Mouse (Mus musculus): ENCODE measurements around the gene Hif1an. TPM values are rescaled to one million over a fixed set of nuclear protein-coding genes. Genes with fewer than 3 reads are reported as not detected.

Hif1an gene
- total and polyA plus RNA-seq, 3 experiments, result 8.3 to 29.2 (median 12.9) TPM

- Histone ChIP-seq H3K9ac (ENCODE audit: insufficient read depth, low read depth) (no peak overlapping the region), H3K79me2 (replicated peaks; ENCODE audit: control insufficient read depth, extremely low read depth, insufficient read depth, poor library complexity, severe bottlenecking) (peaks cover 30% of the 10 kb centered on the region), H3K27ac (ENCODE audit: insufficient read depth, low read depth) (no peak overlapping the region), H3K9me3 (replicated peaks; ENCODE audit: low read length) (no peaks in the 10 kb centered on the region), H3K4me3 (replicated peaks in 1 of 3; ENCODE audit: low read depth in 2 of 3, low read length in 2 of 3, poor library complexity in 1 of 3) (no peak overlapping the region), H3K27me3 (replicated peaks) (no peaks in the 10 kb centered on the region), H3K4me1 (ENCODE audit: control insufficient read depth in 1 of 2, insufficient read depth in 2 of 2) (peaks cover 4 to 22% of the 10 kb centered on the region in 2 experiments; a peak in 3 of 4 replicates), H3K4me2 (ENCODE audit: insufficient read depth, low read depth, poor library complexity, severe bottlenecking) (peak overlapping the region; percentile 59), H3K36me3 (replicated peaks in 1 of 2; ENCODE audit: control insufficient read depth in 1 of 2, insufficient read depth in 1 of 2, low read length in 1 of 2) (peaks cover 46 to 52% of the 10 kb centered on the region in 2 experiments)
- no peak for DNase-seq (ENCODE audit: extremely low read depth)
- no peak for TF ChIP-seq MYC (IDR thresholded peaks at IDR 0.05; ENCODE audit: low read depth, low read length)
- no peak for TF ChIP-seq EP300 (IDR thresholded peaks at IDR 0.05; ENCODE audit: low read length)
- no peak for TF ChIP-seq JUND (conservative IDR thresholded peaks at IDR 0.05; ENCODE audit: low read depth, low read length)
- no peak for TF ChIP-seq GABPA (IDR thresholded peaks at IDR 0.05; ENCODE audit: insufficient replicate concordance, low read depth, low read length)
- TF ChIP-seq UBTF (IDR thresholded peaks at IDR 0.05; ENCODE audit: low read depth, low read length), result no peak
- TF ChIP-seq POLR2A (IDR thresholded peaks at IDR 0.05; ENCODE audit: low read depth, low read length), result no peak
- TF ChIP-seq USF2 (conservative IDR thresholded peaks at IDR 0.05; ENCODE audit: low read depth, low read length), result no peak
- in situ Hi-C loops (cut with MboI; ENCODE audit: low pct_ligation_motif_present, low pct_unique_long_range_greater_than_20kb, low sequenced_read_pairs), result no loop called here
- dilution Hi-C loops (cut with MboI; ENCODE audit: extremely low pct_ligation_motif_present, extremely low pct_unique_long_range_greater_than_20kb, low sequenced_read_pairs), result no loop called here
Measured at GRCm38 (mm10) chr19:44564006-44564405, 1.4 kb downstream of the Hif1an start.

DNA sequence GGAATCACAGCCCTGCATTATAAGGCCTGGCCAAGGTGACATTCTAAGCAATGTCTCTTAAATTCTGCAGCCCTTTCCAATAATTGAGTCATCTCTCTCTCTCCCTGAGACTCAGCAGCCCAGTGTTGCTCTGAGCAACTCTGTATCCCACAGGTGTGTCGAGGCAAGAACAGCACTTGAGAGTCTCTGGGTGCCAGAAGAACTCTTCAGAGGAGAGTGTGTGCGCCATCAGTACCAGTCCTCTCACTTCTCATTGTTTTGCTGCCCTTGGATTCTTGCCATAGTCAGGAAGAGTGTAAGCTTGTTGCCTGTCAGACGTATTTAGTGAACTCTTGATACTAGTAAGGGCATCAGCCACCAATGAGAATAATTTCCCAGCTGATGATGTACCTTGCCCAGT is 5.1 kb downstream of the Hif1an start:
- Histone ChIP-seq H3K79me2 (replicated peaks; ENCODE audit: control insufficient read depth, extremely low read depth, insufficient read depth, poor library complexity, severe bottlenecking) (peaks cover 30% of the 10 kb centered on the region), H3K4me3 (replicated peaks in 1 of 3; ENCODE audit: low read depth in 2 of 3, low read length in 2 of 3, poor library complexity in 1 of 3) (no peak overlapping the region), H3K27me3 (replicated peaks) (no peaks in the 10 kb centered on the region), H3K27ac (ENCODE audit: insufficient read depth, low read depth) (no peak overlapping the region), H3K9me3 (replicated peaks; ENCODE audit: low read length) (no peaks in the 10 kb centered on the region), H3K9ac (ENCODE audit: insufficient read depth, low read depth) (no peak overlapping the region), H3K4me2 (ENCODE audit: insufficient read depth, low read depth, poor library complexity, severe bottlenecking) (no peak overlapping the region), H3K4me1 (ENCODE audit: control insufficient read depth in 1 of 2, insufficient read depth in 2 of 2) (peaks cover 4 to 19% of the 10 kb centered on the region in 2 experiments; a peak in 3 of 4 replicates), H3K36me3 (replicated peaks in 1 of 2; ENCODE audit: control insufficient read depth in 1 of 2, insufficient read depth in 1 of 2, low read length in 1 of 2) (peaks cover 80 to 88% of the 10 kb centered on the region in 2 experiments)
- TF ChIP-seq ZNF384 (IDR thresholded peaks at IDR 0.05; ENCODE audit: low read depth, low read length), result no peak
- TF ChIP-seq ZC3H11A (IDR thresholded peaks at IDR 0.05; ENCODE audit: low read depth, low read length), result no peak
- no peak for TF ChIP-seq ZMIZ1 (IDR thresholded peaks at IDR 0.05; ENCODE audit: low read depth, low read length)
- TF ChIP-seq MAX (IDR thresholded peaks at IDR 0.05; ENCODE audit: low read length), result no peak
- TF ChIP-seq KAT2A (IDR thresholded peaks at IDR 0.05; ENCODE audit: insufficient replicate concordance, low read length), result no peak
- TF ChIP-seq IRF4 (IDR thresholded peaks at IDR 0.05; ENCODE audit: low read depth, low read length), result no peak
- no peak for TF ChIP-seq USF1 (IDR thresholded peaks at IDR 0.05; ENCODE audit: low read depth, low read length)
- TF ChIP-seq E2F4 (IDR thresholded peaks at IDR 0.05; ENCODE audit: insufficient replicate concordance, low read depth, low read length), result no peak
- no peak for TF ChIP-seq ZKSCAN1 (IDR thresholded peaks at IDR 0.05; ENCODE audit: borderline replicate concordance, low read depth, low read length)
- TF ChIP-seq JUN (IDR thresholded peaks at IDR 0.05; ENCODE audit: insufficient read depth, low read depth, low read length), result no peak
- no peak for TF ChIP-seq POLR2A (IDR thresholded peaks at IDR 0.05; ENCODE audit: low read depth, low read length)
- TF ChIP-seq PAX5 (IDR thresholded peaks at IDR 0.05; ENCODE audit: low read length), result no peak
- no peak for TF ChIP-seq TBP (conservative IDR thresholded peaks at IDR 0.05; ENCODE audit: low read depth, low read length)
- no peak for DNase-seq (ENCODE audit: extremely low read depth)
- dilution Hi-C loops (cut with MboI; ENCODE audit: extremely low pct_ligation_motif_present, extremely low pct_unique_long_range_greater_than_20kb, low sequenced_read_pairs) (no loop called here), in situ Hi-C loops (cut with MboI; ENCODE audit: low pct_ligation_motif_present, low pct_unique_long_range_greater_than_20kb, low sequenced_read_pairs) (no loop called here)

All from CH12.LX (cell line).